Mouse (Mus musculus) thymus, postnatal 10 days (tissue): ENCODE data around the gene Stat4.

ENCODE experiments used
- DNase-seq, 2 experiments: peaks; one replicate each; pipeline ENCODE4 v3.0.0; 2021; ENCODE audit warnings: low spot score in 2 of 2

The Stat4 gene

GRCm38 (mm10) chr1:52107206-52107605, 120.3 kb downstream of the Stat4 start:
- DNase-seq = no peak

DNA sequence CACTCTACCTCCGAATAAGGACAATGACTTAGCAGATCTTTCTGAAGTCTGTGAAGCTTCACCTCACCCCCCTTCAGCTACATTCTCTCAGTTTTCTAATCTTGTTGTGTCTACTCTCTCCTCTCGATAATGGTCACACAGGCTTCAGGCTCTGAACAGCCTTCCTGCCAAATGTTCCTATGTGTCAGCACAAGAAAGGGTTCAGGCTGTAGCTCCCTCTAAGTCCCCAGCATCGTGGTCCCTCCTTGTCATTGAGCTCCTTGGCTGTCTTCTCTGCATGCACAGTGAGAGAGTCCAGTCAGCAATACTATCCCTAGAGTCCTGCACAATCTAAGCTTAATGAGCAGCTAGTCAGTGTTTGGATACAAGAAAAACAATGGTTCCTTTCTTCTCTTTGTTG, 124.3 kb downstream of the Stat4 start:
- no peak for DNase-seq

- DNase-seq = no peak
These were observed 125.4 kb downstream of the Stat4 start for GRCm38 (mm10) chr1:52112301-52112700.

GRCm38 (mm10) chr1:52113067-52113665, 126.2 kb downstream of the Stat4 start:
- DNase-seq = no peak

- DNase-seq = peak; percentile 97 to 99
These were observed 126.7 kb downstream of the Stat4 start for GRCm38 (mm10) chr1:52113666-52114069.

- no peak for DNase-seq
These were observed 129.5 kb downstream of the Stat4 start for GRCm38 (mm10) chr1:52116441-52116840.

DNA sequence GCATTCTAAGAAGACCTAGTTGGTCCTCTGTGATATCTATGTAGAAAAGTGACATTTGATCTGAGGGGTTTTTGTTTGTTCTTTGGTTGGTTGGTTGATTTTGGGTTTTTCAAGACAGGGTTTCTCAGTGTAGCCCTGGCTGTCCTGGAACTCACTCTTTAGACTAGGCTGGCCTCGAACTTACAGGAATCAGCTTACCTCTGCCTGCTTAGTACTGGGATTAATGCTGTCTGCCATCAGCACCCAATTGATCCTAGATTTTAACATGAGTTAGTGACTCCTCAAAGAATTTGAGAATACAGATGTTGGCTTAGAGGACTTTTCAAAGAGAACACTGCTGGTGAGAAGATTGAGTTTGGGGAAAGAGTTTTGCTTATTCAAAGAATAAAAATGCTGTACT, 130.8 kb downstream of the Stat4 start:
- DNase-seq = no peak

- peak; percentile 88 to 89 for DNase-seq
These were observed 132.1 kb downstream of the Stat4 start, which contains the start of gene Stat1 for GRCm38 (mm10) chr1:52118860-52119591. TSS of gene Stat1 (plus strand) at chr1:52119440.

GRCm38 (mm10) chr1:52119691-52120090, 132.7 kb downstream of the Stat4 start:
- peak; percentile 20 to 29 for DNase-seq

- no peak for DNase-seq
These were observed 133.2 kb downstream of the Stat4 start for GRCm38 (mm10) chr1:52120191-52120590.

DNA sequence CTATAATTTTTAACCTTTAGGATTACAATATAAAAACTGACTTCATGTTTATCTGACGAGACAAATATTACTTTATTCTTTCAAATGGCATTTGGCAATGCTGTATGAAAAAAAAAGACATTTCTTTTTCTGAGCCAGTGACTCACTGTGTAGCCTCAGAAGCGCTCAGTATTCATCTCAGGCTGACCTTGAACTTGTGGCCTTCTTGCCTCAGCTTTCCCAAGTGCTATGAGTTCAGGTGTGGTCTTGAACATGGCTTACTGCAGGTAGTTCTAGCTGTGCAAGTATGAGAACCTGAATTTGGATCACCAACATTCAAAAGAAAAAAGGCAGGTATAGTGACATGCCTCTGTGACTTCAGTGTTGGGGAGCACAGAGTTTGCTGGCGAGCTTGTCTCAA, 134.1 kb downstream of the Stat4 start:
- no peak for DNase-seq

DNA sequence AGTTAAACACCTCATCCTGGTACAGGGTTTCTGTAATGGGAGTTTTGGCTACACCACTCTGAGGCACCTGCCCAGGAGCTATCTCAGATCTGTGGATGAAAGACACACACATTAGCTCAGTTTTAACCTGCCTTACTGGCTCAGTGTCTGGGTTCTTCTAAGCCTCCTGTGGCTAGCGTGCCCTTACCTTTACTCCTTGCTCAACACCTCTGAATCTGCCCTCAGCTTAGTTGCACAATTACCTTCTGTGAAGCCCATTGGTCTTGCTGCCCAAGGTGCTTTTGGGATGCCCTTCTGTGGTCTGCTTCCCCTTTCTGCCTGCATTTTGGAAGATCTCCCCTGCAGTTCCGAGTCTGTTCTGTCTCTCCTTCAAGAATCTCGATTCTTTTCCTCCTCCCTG, 137.9 kb downstream of the Stat4 start:
- DNase-seq = no peak

DNA sequence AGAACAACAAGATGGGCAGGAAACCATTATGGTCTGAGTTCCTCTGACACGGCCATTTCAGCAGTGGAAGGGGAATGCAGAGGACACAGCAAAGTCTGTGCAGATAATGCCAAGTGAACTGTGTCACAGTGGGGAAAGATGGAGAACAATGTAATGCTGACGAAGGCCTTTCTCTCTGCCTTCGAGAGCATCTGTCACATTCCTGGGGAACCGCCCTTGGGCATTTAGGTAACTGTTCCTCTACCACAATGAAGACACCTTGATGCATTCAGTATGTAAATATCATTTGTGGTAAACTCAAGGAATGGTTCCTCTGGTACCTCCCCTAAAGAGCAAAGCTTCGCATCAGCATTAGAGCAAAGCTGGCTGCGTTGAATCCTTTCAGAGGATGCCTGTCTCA, 140.4 kb downstream of the Stat4 start:
- DNase-seq = no peak

- no peak for DNase-seq
These were observed 142.8 kb downstream of the Stat4 start for GRCm38 (mm10) chr1:52129794-52130193.

DNA sequence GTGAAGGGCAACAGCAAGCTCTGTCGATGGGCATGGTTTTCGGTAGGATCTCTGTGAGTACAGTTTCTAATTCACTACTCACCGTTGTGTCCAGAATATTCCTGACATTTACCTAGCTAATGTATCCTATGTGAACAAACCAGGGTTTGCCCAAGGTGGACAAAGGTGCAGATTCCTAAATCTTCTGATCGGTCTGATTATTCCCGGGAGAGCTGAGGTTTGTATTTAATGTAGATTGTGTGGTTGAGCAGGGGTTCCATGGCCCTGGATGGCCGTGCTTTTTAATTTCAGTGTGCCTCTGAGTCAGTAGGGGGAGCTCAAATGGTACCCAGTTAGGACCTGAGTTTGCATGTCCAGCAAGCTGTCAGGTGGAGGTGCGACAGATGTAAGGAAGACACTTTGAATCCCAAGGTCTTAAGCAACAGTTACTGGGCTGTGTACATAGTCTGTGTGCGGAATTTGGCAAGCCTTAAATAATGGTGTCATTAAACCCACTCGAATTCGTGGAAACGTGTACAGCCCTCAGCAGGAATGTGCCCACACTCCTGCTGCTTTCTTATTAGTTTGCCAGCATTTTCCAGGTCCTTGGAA, 144.9 kb downstream of the Stat4 start:
- DNase-seq = no peak

DNA sequence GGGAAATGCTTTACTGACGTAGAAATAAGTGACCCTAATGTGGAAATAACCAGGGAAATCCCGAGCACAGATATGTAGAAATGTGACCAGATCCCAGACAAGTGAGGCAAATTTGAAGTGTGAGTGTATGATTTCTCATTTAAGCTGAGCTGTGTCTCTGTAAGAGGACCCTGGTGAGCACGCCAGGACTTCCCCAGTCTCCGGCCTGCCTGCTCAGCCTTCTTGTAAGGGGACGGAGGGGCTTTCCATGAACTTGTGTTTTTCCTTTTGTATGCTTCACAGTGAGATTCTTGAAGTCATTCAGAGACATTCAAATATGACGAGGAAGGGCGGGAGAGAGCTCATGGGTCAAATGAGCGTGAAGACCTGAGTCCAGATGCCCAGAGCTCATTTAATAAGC, 146.3 kb downstream of the Stat4 start:
- no peak for DNase-seq

DNA sequence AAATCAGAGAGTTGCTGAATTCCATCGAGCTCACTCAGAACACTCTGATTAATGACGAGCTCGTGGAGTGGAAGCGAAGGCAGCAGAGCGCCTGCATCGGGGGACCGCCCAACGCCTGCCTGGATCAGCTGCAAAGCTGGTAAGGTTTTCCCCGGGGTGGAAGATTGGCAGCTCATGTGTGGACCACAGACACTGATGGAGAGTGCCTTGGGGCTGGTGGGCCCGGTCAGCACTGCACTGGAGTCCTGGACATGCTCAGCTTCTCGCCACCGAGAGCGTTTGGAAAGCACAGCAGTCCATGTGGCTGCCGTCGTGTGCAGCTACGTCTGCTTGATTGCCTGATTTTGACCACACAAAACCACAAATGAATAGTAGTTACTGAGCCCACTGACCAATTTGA, 150.3 kb downstream of the Stat4 start:
- no peak for DNase-seq

GRCm38 (mm10) chr1:52140534-52140933, 153.6 kb downstream of the Stat4 start:
- DNase-seq = no peak

DNA sequence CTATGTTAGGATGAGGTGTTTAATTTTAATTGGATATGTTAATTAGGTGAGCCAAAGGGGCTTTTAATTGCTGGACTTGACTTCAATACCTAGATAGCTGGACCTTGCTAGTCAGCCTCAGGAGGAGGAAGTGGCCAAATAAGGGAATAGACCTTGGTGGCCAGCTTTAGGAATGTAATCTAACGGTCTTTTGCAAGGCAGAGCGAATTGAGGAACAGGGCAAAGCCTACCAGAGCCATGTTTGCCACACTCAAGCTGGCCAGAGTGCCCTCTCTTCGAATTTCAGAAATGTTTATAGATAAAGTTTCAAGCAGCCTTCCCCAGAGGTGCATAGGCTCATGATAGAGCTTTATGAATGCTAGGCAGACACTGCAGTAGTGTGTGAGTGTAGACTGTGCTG, 154.5 kb downstream of the Stat4 start:
- no peak for DNase-seq

GRCm38 (mm10) chr1:52142117-52142516, 155.2 kb downstream of the Stat4 start:
- DNase-seq = no peak

DNA sequence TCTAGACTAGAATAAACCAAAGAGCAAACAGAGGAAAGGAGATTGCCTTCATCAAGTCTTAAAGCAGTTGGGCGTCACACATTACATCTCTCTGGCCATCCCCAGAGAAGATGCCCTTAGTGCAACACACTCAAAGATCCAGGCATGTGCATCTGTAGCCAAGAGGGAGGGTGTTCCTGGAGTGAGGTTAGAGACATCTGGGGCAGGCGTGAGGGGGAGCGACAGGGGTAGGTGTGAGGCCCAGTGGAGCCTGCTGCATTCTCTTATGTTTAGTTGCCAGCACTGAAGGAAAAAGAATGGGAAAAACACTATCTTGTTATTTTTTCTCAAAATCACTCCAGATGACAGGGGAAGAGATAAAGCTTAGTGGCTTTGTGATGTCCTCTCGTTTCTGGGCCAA, 156.2 kb downstream of the Stat4 start:
- no peak for DNase-seq

- no peak for DNase-seq
These were observed 156.7 kb downstream of the Stat4 start for GRCm38 (mm10) chr1:52143596-52144156.

GRCm38 (mm10) chr1:52144907-52145306, 158.0 kb downstream of the Stat4 start:
- no peak for DNase-seq
